In the genomic region with DNA sequence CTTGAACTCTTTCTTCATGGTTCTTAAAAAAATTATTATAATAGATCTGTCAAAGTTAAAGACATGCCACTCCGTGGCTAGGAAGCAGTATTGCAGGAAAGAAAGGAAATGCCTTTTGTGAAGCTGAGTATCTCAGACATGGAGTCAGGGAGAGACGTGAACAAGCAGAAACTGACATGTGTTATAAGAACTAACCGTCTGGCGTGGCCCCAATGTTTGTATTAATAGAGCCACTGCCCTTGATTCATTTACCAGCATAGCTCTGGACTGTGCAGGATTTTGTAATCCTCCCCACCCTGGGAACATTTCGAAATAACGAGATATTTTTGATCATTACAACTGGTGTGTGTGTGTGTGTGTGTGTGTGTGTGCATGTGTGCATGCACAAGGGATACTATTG, we compare ENCODE assay signal across 10 mouse cellular contexts. TPM values are rescaled to one million over a fixed set of nuclear protein-coding genes. Genes with fewer than 3 reads are reported as not detected.
DNase-seq lines count a peak whose midpoint lies in the region; TF ChIP-seq lines count a peak whose summit lies in the region.
"Had no signal": no experiment of that assay in that cellular context is flagged by ENCODE, and none has a peak within 500 bp of the region (broad histone marks: within the 10 kb centered on the region; RNA-seq: fewer than 3 reads in every experiment).

No protein-coding gene starts in this region.

- H3K27ac ChIP-seq in layer of hippocampus, adult 2 months, result no peak overlapping the region
- peak overlapping the region; percentile 98 for H3K27ac ChIP-seq in gastrocnemius, adult 2 months
- H3K27ac ChIP-seq: hindbrain, embryonic 15.5 days had no signal

- no peak overlapping the region for H3K4me3 ChIP-seq in layer of hippocampus, adult 2 months
- H3K4me3 ChIP-seq in gastrocnemius, adult 2 months, result no peak overlapping the region
- H3K4me3 ChIP-seq: hindbrain, embryonic 15.5 days had no signal

- TF ChIP-seq CTCF in layer of hippocampus, adult 2 months (conservative IDR thresholded peaks at IDR 0.05), result peak; percentile 65
- peak; percentile 41 for TF ChIP-seq CTCF in gastrocnemius, adult 2 months (IDR thresholded peaks at IDR 0.05)

- intact Hi-C loops in gastrocnemius, adult 2 months (cut with DNase I), result no loop called here

- no peak for DNase-seq in layer of hippocampus, adult 2 months (ENCODE audit: low spot score in 2 of 2)
- DNase-seq in layer of hippocampus, postnatal 10 days (ENCODE audit: low spot score in 2 of 2), result no peak
- peak; percentile 38 to 88 for DNase-seq in adrenal gland, adult (ENCODE audit: inconsistent age in 2 of 2, low spot score in 1 of 2)
- peak; percentile 82 for DNase-seq in gastrocnemius, adult 2 months
- peak; percentile 84 for DNase-seq in lung, postnatal 10 days
- no peak for DNase-seq in thymus, postnatal 14 days
- no peak for DNase-seq in cerebellum, adult 8-10 months
- DNase-seq in cerebellum, postnatal 36 days, result no peak

RNA-seq across cellular contexts. Expression of gene Tmem38b, which starts 2.1 kb away (rescaled TPM):
- 10 to 100 TPM; 14.9 to 21.6 TPM for total RNA-seq in layer of hippocampus, adult 2 months (2021)
- total RNA-seq in layer of hippocampus, postnatal 10 days (2021), result 10 to 100 TPM; 12.8 to 13.0 TPM
- 10 to 100 TPM; 58.6 to 69.6 TPM for total RNA-seq in gastrocnemius, adult 2 months (2021)

RNA-seq across cellular contexts. Expression of gene Tal2, which starts 44.2 kb away (rescaled TPM):
- under 1 TPM; 0.22 to 0.28 TPM for total RNA-seq in layer of hippocampus, adult 2 months (2021)
- under 1 TPM in 1 of 2 experiments, not detected in 1; 0.25 TPM for total RNA-seq in layer of hippocampus, postnatal 10 days (2021)
- total RNA-seq in gastrocnemius, adult 2 months (2021), result 1 to 10 TPM in 1 of 2 experiments, under 1 TPM in 1; 0.54 to 1.1 TPM
- total RNA-seq: left cerebral cortex, postnatal 25 days had no signal

Comparison
In these comparisons a context has a peak if more than half of its experiments do, and no peak if none do; other contexts are left out.
1. DNase-seq: peak in adrenal gland, adult (2 of 2), gastrocnemius, adult 2 months (single experiment) and lung, postnatal 10 days (single experiment); none in layer of hippocampus, adult 2 months (0 of 2), layer of hippocampus, postnatal 10 days (0 of 2), thymus, postnatal 14 days (single experiment), cerebellum, adult 8-10 months (single experiment) and cerebellum, postnatal 36 days (0 of 2).